12 mouse cellular contexts compared by ENCODE assay signal in the genomic region with DNA sequence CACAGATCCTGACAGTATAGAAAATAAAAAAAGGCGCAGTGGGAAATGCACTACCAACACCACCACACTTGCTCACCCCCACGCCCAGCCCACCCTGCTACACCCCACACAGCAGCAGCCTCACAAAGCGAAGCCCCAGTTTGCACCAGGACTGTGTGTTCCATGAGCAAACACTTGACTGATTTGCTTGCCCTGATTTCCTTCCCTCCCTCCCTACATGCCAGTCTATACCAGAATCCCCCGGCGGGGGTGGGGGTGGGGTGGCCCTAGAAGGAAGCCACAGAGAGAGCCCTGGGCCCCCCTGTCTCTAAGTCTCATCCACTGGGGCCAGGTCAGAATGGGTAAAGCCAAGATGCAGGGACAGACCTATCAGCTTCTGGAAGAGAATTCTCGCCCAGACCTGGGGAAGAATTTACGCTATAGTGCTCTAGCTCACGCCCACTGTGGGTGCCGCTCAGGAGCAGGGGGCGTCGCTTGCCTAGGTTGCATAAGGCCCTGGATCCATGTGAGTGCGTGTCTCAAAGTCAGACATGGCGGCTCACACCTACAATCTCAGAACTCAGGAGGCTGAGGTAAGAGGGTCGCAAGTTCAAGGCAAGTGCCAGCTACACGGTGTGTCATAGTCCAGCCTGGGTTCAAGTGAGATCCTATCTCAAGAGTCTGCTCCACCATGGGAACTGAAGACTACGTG.
"Had no signal": no experiment of that assay in that cellular context is flagged by ENCODE, and none has a peak within 500 bp of the region (broad histone marks: within the 10 kb centered on the region; RNA-seq: fewer than 3 reads in every experiment).

No protein-coding gene starts in this region.

- DNase-seq: kidney, adult 11 months; kidney, adult 9 months; left cerebral cortex, postnatal 4 days; lung, postnatal 4 days; spleen, adult 18-20 months; thymus, postnatal 36 days had no signal

- H3K4me3 ChIP-seq: limb, embryonic 13.5 days; midbrain, embryonic 15.5 days; neural tube, embryonic 12.5 days; stomach, embryonic 15.5 days had no signal

- H3K27ac ChIP-seq: kidney, postnatal 0 days; limb, embryonic 13.5 days; midbrain, embryonic 15.5 days; neural tube, embryonic 12.5 days; stomach, embryonic 15.5 days had no signal

- H3K4me1 ChIP-seq: limb, embryonic 13.5 days; midbrain, embryonic 15.5 days; neural tube, embryonic 12.5 days had no signal

- H3K36me3 ChIP-seq: limb, embryonic 13.5 days; midbrain, embryonic 15.5 days; neural tube, embryonic 12.5 days; stomach, embryonic 15.5 days had no signal

- H3K27me3 ChIP-seq: midbrain, embryonic 15.5 days; neural tube, embryonic 12.5 days; stomach, embryonic 15.5 days had no signal

- H3K9ac ChIP-seq: limb, embryonic 13.5 days; midbrain, embryonic 15.5 days; neural tube, embryonic 12.5 days; stomach, embryonic 15.5 days had no signal

- H3K4me2 ChIP-seq: limb, embryonic 13.5 days; midbrain, embryonic 11.5 days; midbrain, embryonic 15.5 days; neural tube, embryonic 12.5 days; stomach, embryonic 15.5 days had no signal

- H3K9me3 ChIP-seq: midbrain, embryonic 15.5 days; stomach, embryonic 15.5 days had no signal

- ATAC-seq: midbrain, embryonic 15.5 days had no signal
